Mouse (Mus musculus): ENCODE data around the gene Traf7. TPM values are rescaled to one million over a fixed set of nuclear protein-coding genes. Genes with fewer than 3 reads are reported as not detected.

Traf7 gene
- total RNA-seq, 1 experiment = 149 TPM

GRCm38 (mm10) chr17:24528560-24528918, 801 bp upstream of the Traf7 start:
- in situ Hi-C loops (cut with MboI; ENCODE audit: low sequenced_read_pairs in 2 of 2, unreplicated experiment in 2 of 2) = no loop called here

GRCm38 (mm10) chr17:24527315-24527714, 423 bp downstream of the Traf7 start:
- Histone ChIP-seq H3K4me1 (ENCODE audit: control insufficient read depth in 2 of 2, insufficient read depth in 2 of 2, low read length in 2 of 2, poor library complexity in 1 of 2) (peaks cover 0 to 13% of the 10 kb centered on the region in 2 experiments; a peak in 1 of 4 replicates), H3K9me3 (ENCODE audit: control insufficient read depth, insufficient read depth, low read depth, low read length) (no peaks in the 10 kb centered on the region), H3K36me3 (ENCODE audit: control insufficient read depth, insufficient read depth, low read length, poor library complexity, severe bottlenecking) (peaks cover 21% of the 10 kb centered on the region), H3K4me3 (ENCODE audit: insufficient read depth in 1 of 2, low read depth in 1 of 2, low read length in 2 of 2, poor library complexity in 1 of 2, severe bottlenecking in 1 of 2) (peak overlapping the region; percentile 95 to 98), H3K27ac (ENCODE audit: insufficient read depth, low read depth, low read length, poor library complexity, severe bottlenecking) (peak overlapping the region; percentile 57; the same call in 1 of the 2 replicates), H3K9ac (ENCODE audit: insufficient read depth, low read depth, low read length, poor library complexity, severe bottlenecking) (peak overlapping the region; percentile 98)
- in situ Hi-C loops (cut with MboI; ENCODE audit: low sequenced_read_pairs in 2 of 2, unreplicated experiment in 2 of 2) = no loop called here
- DNase-seq (ENCODE audit: low read depth, low spot score) = no peak
- TF ChIP-seq HCFC1 (IDR thresholded peaks at IDR 0.05; ENCODE audit: borderline replicate concordance, insufficient read depth, low read length) = no peak
- no peak for TF ChIP-seq CHD2 (IDR thresholded peaks at IDR 0.05; ENCODE audit: low read depth, low read length)
- TF ChIP-seq MAFK (IDR thresholded peaks at IDR 0.05; ENCODE audit: insufficient read depth, low read depth, low read length) = no peak
- TF ChIP-seq ZNF384 (IDR thresholded peaks at IDR 0.05; ENCODE audit: low read depth, low read length) = no peak
- TF ChIP-seq ZC3H11A (IDR thresholded peaks at IDR 0.05; ENCODE audit: borderline replicate concordance, low read depth, low read length) = no peak

More at GRCm38 (mm10) chr17:24528560-24528918, 801 bp upstream of the Traf7 start:
- TF ChIP-seq HCFC1 (IDR thresholded peaks at IDR 0.05; ENCODE audit: borderline replicate concordance, insufficient read depth, low read length) = no peak
- no peak for TF ChIP-seq ZC3H11A (IDR thresholded peaks at IDR 0.05; ENCODE audit: borderline replicate concordance, low read depth, low read length)
- no peak for TF ChIP-seq MAFK (IDR thresholded peaks at IDR 0.05; ENCODE audit: insufficient read depth, low read depth, low read length)
- no peak for TF ChIP-seq ZNF384 (IDR thresholded peaks at IDR 0.05; ENCODE audit: low read depth, low read length)
- no peak for TF ChIP-seq CHD2 (IDR thresholded peaks at IDR 0.05; ENCODE audit: low read depth, low read length)
- Histone ChIP-seq H3K36me3 (ENCODE audit: control insufficient read depth, insufficient read depth, low read length, poor library complexity, severe bottlenecking) (peaks cover 21% of the 10 kb centered on the region), H3K4me3 (ENCODE audit: insufficient read depth in 1 of 2, low read depth in 1 of 2, low read length in 2 of 2, poor library complexity in 1 of 2, severe bottlenecking in 1 of 2) (peak overlapping the region; percentile 94 to 97), H3K9me3 (ENCODE audit: control insufficient read depth, insufficient read depth, low read depth, low read length) (no peaks in the 10 kb centered on the region), H3K9ac (ENCODE audit: insufficient read depth, low read depth, low read length, poor library complexity, severe bottlenecking) (peak overlapping the region; percentile 95), H3K27ac (ENCODE audit: insufficient read depth, low read depth, low read length, poor library complexity, severe bottlenecking) (peak overlapping the region; percentile 80; the same call in 1 of the 2 replicates), H3K4me1 (ENCODE audit: control insufficient read depth in 2 of 2, insufficient read depth in 2 of 2, low read length in 2 of 2, poor library complexity in 1 of 2) (peaks cover 0 to 17% of the 10 kb centered on the region in 2 experiments; a peak in 1 of 4 replicates)
- DNase-seq (ENCODE audit: low read depth, low spot score) = no peak

GRCm38 (mm10) chr17:24524734-24525133, 3.0 kb downstream of the Traf7 start:
- TF ChIP-seq HCFC1 (IDR thresholded peaks at IDR 0.05; ENCODE audit: borderline replicate concordance, insufficient read depth, low read length) (no peak), ZC3H11A (IDR thresholded peaks at IDR 0.05; ENCODE audit: borderline replicate concordance, low read depth, low read length) (no peak), CHD2 (IDR thresholded peaks at IDR 0.05; ENCODE audit: low read depth, low read length) (no peak), ZNF384 (IDR thresholded peaks at IDR 0.05; ENCODE audit: low read depth, low read length) (no peak), MAFK (IDR thresholded peaks at IDR 0.05; ENCODE audit: insufficient read depth, low read depth, low read length) (no peak)
- no peak for DNase-seq (ENCODE audit: low read depth, low spot score)
- Histone ChIP-seq H3K4me1 (ENCODE audit: control insufficient read depth in 2 of 2, insufficient read depth in 2 of 2, low read length in 2 of 2, poor library complexity in 1 of 2) (0 out of 4 replicates have a peak, but pooled peaks cover 0 to 2% of the 10 kb centered on the region in 2 experiments), H3K9me3 (ENCODE audit: control insufficient read depth, insufficient read depth, low read depth, low read length) (no peaks in the 10 kb centered on the region), H3K27ac (ENCODE audit: insufficient read depth, low read depth, low read length, poor library complexity, severe bottlenecking) (no peak overlapping the region), H3K4me3 (ENCODE audit: insufficient read depth in 1 of 2, low read depth in 1 of 2, low read length in 2 of 2, poor library complexity in 1 of 2, severe bottlenecking in 1 of 2) (no peak overlapping the region), H3K36me3 (ENCODE audit: control insufficient read depth, insufficient read depth, low read length, poor library complexity, severe bottlenecking) (peaks cover 18% of the 10 kb centered on the region), H3K9ac (ENCODE audit: insufficient read depth, low read depth, low read length, poor library complexity, severe bottlenecking) (no peak overlapping the region)
- in situ Hi-C loops (cut with MboI; ENCODE audit: low sequenced_read_pairs in 2 of 2, unreplicated experiment in 2 of 2) = no loop called here

GRCm38 (mm10) chr17:24520450-24520849, 7.3 kb downstream of the Traf7 start:
- H3K4me1 ChIP-seq (ENCODE audit: control insufficient read depth in 2 of 2, insufficient read depth in 2 of 2, low read length in 2 of 2, poor library complexity in 1 of 2) = no peaks in the 10 kb centered on the region; a peak in 1 of 4 replicates
- H3K36me3 ChIP-seq (ENCODE audit: control insufficient read depth, insufficient read depth, low read length, poor library complexity, severe bottlenecking) = peaks cover 25% of the 10 kb centered on the region
- DNase-seq (ENCODE audit: low read depth, low spot score) = no peak
- TF ChIP-seq HCFC1 (IDR thresholded peaks at IDR 0.05; ENCODE audit: borderline replicate concordance, insufficient read depth, low read length) = no peak
- no peak for TF ChIP-seq CHD2 (IDR thresholded peaks at IDR 0.05; ENCODE audit: low read depth, low read length)
- no peak for TF ChIP-seq ZNF384 (IDR thresholded peaks at IDR 0.05; ENCODE audit: low read depth, low read length)
- TF ChIP-seq MAFK (IDR thresholded peaks at IDR 0.05; ENCODE audit: insufficient read depth, low read depth, low read length) = no peak
- no peaks in the 10 kb centered on the region for H3K9me3 ChIP-seq (ENCODE audit: control insufficient read depth, insufficient read depth, low read depth, low read length)
- no peak overlapping the region for H3K27ac ChIP-seq (ENCODE audit: insufficient read depth, low read depth, low read length, poor library complexity, severe bottlenecking)
- in situ Hi-C loops (cut with MboI; ENCODE audit: low sequenced_read_pairs in 2 of 2, unreplicated experiment in 2 of 2) = no loop called here
- H3K4me3 ChIP-seq (ENCODE audit: insufficient read depth in 1 of 2, low read depth in 1 of 2, low read length in 2 of 2, poor library complexity in 1 of 2, severe bottlenecking in 1 of 2) = no peak overlapping the region
- H3K9ac ChIP-seq (ENCODE audit: insufficient read depth, low read depth, low read length, poor library complexity, severe bottlenecking) = no peak overlapping the region
